Mouse (Mus musculus) CH12.LX (cell line): ENCODE measurements around the gene Pigw. TPM values are rescaled to one million over a fixed set of nuclear protein-coding genes. Genes with fewer than 3 reads are reported as not detected.

Source experiments
- polyA plus RNA-seq: library from polyadenylated mRNA; unstranded; fragments of >175 nt; gene quantifications from 2 replicates; pipeline ENCODE4 v1.2.1, GENCODE M21; 2012; ENCODE audit warnings: low read depth; ENCODE audit not compliant: insufficient read length
- total RNA-seq, 2 experiments: library from RNA; depleted of rRNA; stranded (reverse); fragments of 300-350 nt in 1 of 2; fragments of >200 nt in 1 of 2; gene quantifications; 2 replicates each; pipeline ENCODE4 v1.2.3; 2012 to 2014

Pigw gene
- total and polyA plus RNA-seq, 3 experiments = 5.7 to 9.2 (median 6.5) TPM

Other genes with a start within 250 kb of the Pigw start
- gene Mrm1, start 60.8 kb downstream of the Pigw start, total RNA-seq (2012; rRNA removed) = 19.6 and 27.8 TPM in 2 replicates
- gene Mrm1, start 60.8 kb downstream of the Pigw start, total RNA-seq (2014; rRNA removed) = 14.7 and 16.1 TPM in 2 replicates
- 10.6 and 11.1 TPM in 2 replicates for gene Mrm1, start 60.8 kb downstream of the Pigw start, polyA plus RNA-seq
- gene Dhrs11, start 51.3 kb downstream of the Pigw start, total RNA-seq (2012; rRNA removed) = 8.3 and 9.6 TPM in 2 replicates
- 6.1 and 6.8 TPM in 2 replicates for gene Dhrs11, start 51.3 kb downstream of the Pigw start, total RNA-seq (2014; rRNA removed)
- gene Dhrs11, start 51.3 kb downstream of the Pigw start, polyA plus RNA-seq = 17.0 and 17.1 TPM in 2 replicates
- gene Ggnbp2, start 9.5 kb downstream of the Pigw start, total RNA-seq (2012; rRNA removed) = 67.3 and 70.9 TPM in 2 replicates
- 86.5 and 105 TPM in 2 replicates for gene Ggnbp2, start 9.5 kb downstream of the Pigw start, total RNA-seq (2014; rRNA removed)
- 108 and 125 TPM in 2 replicates for gene Ggnbp2, start 9.5 kb downstream of the Pigw start, polyA plus RNA-seq
- gene Myo19, start 137 bp downstream of the Pigw start, total RNA-seq (2012; rRNA removed) = 9.1 and 13.0 TPM in 2 replicates
- 8.0 TPM in 2 replicates for gene Myo19, start 137 bp downstream of the Pigw start, total RNA-seq (2014; rRNA removed)
- gene Myo19, start 137 bp downstream of the Pigw start, polyA plus RNA-seq = 23.1 and 27.1 TPM in 2 replicates
- 59.3 and 87.0 TPM in 2 replicates for gene Znhit3, start 36.1 kb upstream of the Pigw start, total RNA-seq (2012; rRNA removed)
- 130 and 140 TPM in 2 replicates for gene Znhit3, start 36.1 kb upstream of the Pigw start, total RNA-seq (2014; rRNA removed)
- 61.4 and 62.9 TPM in 2 replicates for gene Znhit3, start 36.1 kb upstream of the Pigw start, polyA plus RNA-seq
- not detected in 2 replicates for gene Car4, start 77.5 kb upstream of the Pigw start, total RNA-seq (2012; rRNA removed)
- gene Car4, start 77.5 kb upstream of the Pigw start, total RNA-seq (2014; rRNA removed) = not detected in 2 replicates
- not detected in 2 replicates for gene Car4, start 77.5 kb upstream of the Pigw start, polyA plus RNA-seq